Mouse (Mus musculus) cortical plate, adult 2 months (tissue): ENCODE data around the gene Cops2.

Experiments used
- CTCF ChIP-seq: fragments of 200-500 bp; IDR thresholded peaks from 2 replicates; pipeline ENCODE4 v1.5.1; 2011; ENCODE audit warnings: mild to moderate bottlenecking, control low read depth, low read length; ENCODE audit not compliant: insufficient read depth; ENCODE audit errors: extremely low read depth
- POLR2A ChIP-seq: fragments of 200-500 bp; IDR thresholded peaks from 2 replicates; pipeline ENCODE4 v1.6.1; 2011; ENCODE audit warnings: mild to moderate bottlenecking, low read length, control low read depth; ENCODE audit not compliant: insufficient read depth; ENCODE audit errors: extremely low read depth

- TF ChIP-seq CTCF, result no peak
- no peak for TF ChIP-seq POLR2A
These were observed 58.5 kb downstream of the Cops2 start for GRCm38 (mm10) chr2:125800428-125800827.
